Mouse (Mus musculus): ENCODE measurements around the gene Rab26.
A peak's percentile ranks its signal among the peaks of the same experiment; 100 is the strongest.

The Rab26 gene

GRCm38 (mm10) chr17:24534160-24534718, at the start of gene Rab26:
Gene Rab26 (minus strand): TSS chr17:24534210.
- no peak for DNase-seq (ENCODE audit: extremely low read depth, low read depth, low spot score)

DNA sequence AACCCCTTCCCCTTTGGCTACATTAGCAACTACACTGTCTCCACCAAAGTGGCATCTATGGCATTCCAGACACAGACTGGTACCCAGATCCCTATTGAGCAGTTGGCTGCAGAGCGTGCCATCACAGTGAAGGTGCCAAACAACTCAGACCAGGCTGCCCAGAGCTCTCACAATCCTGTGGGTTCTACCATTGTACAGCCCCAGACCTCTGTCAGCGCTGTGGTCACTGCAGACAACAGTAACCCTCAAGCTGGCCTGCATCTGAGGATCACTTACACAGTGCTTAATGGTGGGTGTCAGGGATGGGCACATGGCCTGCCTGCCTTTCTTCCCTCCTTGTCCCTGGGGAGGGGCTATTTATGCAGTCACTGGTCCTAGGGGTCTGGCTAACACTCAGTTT, 46.3 kb upstream of the Rab26 start:
- DNase-seq (ENCODE audit: extremely low read depth, low read depth, low spot score): no peak

DNA sequence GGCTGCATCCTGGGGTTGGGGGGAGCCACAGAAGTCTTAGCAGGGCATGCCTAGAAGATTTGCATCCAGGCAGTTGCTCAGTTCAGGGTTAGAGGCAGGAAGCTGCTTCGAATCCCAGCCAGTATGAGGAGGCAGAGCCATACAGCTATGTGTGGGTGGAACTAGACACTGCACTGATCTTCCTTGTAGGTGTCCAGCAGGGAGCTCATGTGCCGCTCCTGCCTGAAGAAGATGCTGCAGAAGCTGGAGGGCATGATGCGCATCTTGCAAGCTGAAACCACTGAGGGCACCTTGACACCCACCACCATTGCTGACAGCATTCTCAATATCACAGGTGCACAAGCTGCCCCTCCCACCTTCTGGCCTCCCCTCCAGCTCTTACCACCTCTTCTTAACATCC, 45.5 kb upstream of the Rab26 start:
- DNase-seq (ENCODE audit: extremely low read depth, low read depth, low spot score): no peak

GRCm38 (mm10) chr17:24573811-24574210, 39.8 kb upstream of the Rab26 start:
- DNase-seq (ENCODE audit: extremely low read depth, low read depth, low spot score): no peak

GRCm38 (mm10) chr17:24572651-24573245, 38.7 kb upstream of the Rab26 start:
- no peak for DNase-seq (ENCODE audit: extremely low read depth, low read depth, low spot score)

DNA sequence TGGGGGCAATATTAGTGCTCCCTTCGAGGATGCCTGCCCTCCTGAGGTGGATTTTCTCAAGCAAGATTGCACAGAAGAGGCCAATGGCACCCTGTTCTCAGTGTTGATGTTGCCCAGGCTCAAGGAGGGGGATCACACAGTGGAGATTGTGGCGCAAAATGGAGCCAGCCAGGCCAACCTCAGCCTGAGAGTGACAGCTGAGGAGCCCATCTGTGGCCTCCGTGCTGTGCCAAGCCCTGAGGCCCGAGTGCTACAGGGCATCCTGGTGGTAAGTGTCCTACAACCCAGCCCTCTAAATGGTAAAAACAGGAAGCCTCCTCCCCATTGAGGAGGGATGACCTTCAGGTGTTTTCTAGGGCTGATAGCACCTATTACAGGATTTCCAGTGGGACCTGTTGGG, 35.8 kb upstream of the Rab26 start:
- no peak for DNase-seq (ENCODE audit: extremely low read depth, low read depth, low spot score)

- DNase-seq (ENCODE audit: extremely low read depth, low read depth, low spot score): no peak
Measured at GRCm38 (mm10) chr17:24567034-24567779, 33.2 kb upstream of the Rab26 start.

DNA sequence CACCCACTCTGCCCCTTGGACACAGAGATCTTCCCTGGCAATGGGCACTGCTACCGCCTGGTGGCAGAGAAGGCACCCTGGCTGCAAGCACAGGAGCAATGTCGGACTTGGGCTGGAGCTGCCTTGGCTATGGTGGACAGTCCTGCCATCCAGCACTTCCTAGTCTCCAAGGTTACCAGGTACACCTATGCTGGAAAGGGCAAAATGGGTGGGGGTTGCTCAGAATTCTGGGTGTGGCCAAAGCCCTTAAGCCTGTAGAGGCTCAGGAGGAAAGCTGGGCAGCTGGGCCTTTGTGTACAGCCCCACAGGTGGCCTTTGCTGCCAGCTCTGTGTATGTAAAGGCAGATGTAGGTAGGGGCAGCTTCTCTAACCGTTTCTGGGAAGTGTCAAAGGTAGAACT, 31.8 kb upstream of the Rab26 start:
- no peak for DNase-seq (ENCODE audit: extremely low read depth, low read depth, low spot score)

DNA sequence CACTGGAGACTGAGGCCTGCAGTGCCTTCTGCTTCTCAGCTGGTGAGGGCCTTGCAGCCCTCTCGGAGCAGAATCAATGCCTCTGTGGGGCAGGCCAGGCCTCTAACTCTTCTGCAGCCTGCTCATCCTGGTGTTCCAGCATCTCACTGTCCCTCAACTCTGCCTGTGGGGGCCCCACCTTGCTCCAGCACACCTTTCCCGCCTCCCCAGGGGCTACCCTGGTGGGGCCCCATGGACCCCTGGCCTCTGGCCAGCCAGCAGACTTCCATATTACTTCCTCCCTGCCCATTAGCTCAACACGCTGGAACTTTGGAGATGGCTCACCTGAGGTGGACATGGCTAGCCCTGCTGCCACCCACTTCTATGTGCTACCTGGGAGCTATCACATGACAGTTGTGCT, 31.1 kb upstream of the Rab26 start:
- DNase-seq (ENCODE audit: extremely low read depth, low read depth, low spot score): no peak

DNA sequence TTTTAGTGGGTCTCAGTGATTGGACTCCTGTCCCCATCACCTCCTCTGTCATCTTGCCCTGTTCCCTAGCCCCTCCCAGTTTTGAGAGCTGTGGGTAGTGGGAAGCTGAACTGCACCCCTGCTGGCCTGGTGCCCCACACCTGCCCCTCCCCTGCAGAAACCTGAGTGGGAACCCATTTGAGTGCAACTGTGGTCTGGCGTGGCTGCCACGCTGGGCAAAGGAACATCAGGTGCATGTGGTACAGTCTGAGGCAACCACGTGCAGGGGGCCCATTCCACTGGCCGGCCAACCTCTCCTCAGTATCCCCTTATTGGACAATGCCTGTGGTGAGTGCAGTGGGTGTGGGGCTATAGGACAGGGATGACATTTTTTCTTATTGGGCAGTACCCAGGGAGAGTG, 30.4 kb upstream of the Rab26 start:
- no peak for DNase-seq (ENCODE audit: extremely low read depth, low read depth, low spot score)

- DNase-seq (ENCODE audit: extremely low read depth, low read depth, low spot score): no peak
Measured at GRCm38 (mm10) chr17:24563638-24564037, 29.6 kb upstream of the Rab26 start.

DNA sequence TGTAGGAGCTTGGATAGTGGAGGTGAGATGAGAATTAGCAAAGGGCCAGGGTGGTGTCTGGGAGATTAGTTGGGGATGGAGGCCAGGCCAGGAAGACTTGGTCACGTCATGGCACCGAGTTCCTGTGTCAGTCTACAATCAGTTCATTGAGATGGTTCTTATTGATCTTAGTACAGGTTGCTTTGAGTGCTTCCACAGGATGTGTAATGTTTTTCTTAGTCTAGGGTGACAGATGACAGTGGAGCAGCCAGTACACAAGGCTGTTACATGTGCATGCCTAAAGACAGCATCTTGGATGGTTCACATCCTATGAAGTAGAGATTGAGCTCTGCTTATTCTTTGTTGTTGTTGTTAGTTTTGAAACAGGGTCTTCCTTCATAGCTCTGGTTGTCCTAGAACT, 27.6 kb upstream of the Rab26 start:
- DNase-seq (ENCODE audit: extremely low read depth, low read depth, low spot score): no peak

GRCm38 (mm10) chr17:24560301-24561028, 26.5 kb upstream of the Rab26 start:
- no peak for DNase-seq (ENCODE audit: extremely low read depth, low read depth, low spot score)

GRCm38 (mm10) chr17:24559146-24559545, 25.1 kb upstream of the Rab26 start:
- no peak for DNase-seq (ENCODE audit: extremely low read depth, low read depth, low spot score)

DNA sequence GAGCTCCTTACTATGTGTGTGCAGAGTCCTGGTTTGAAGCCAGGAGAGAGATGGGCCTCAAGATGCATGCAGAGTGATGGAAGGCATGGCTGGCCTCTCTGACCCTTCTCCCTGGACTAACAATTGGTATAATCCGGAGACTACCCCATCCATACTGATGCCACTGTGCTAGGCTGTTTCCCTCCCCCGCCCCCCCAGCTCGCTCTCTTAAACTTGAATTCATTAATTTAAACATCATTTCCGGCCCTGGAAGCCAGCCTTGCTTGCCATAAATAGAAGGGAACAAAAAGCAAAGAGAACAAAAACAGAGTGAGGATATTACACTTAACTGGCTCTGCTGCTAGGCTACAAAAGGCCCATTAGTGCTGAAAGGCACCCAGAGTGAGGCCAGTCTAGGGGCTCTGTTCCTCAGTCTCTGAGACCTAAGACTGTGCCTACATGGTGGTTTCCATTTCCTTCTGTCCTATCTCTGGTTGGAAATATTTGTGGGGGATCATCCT, 24.6 kb upstream of the Rab26 start:
- DNase-seq (ENCODE audit: extremely low read depth, low read depth, low spot score): no peak

GRCm38 (mm10) chr17:24557091-24557490, 23.1 kb upstream of the Rab26 start:
- no peak for DNase-seq (ENCODE audit: extremely low read depth, low read depth, low spot score)

- no peak for DNase-seq (ENCODE audit: extremely low read depth, low read depth, low spot score)
Measured at GRCm38 (mm10) chr17:24551050-24551444, 17.0 kb upstream of the Rab26 start.

DNA sequence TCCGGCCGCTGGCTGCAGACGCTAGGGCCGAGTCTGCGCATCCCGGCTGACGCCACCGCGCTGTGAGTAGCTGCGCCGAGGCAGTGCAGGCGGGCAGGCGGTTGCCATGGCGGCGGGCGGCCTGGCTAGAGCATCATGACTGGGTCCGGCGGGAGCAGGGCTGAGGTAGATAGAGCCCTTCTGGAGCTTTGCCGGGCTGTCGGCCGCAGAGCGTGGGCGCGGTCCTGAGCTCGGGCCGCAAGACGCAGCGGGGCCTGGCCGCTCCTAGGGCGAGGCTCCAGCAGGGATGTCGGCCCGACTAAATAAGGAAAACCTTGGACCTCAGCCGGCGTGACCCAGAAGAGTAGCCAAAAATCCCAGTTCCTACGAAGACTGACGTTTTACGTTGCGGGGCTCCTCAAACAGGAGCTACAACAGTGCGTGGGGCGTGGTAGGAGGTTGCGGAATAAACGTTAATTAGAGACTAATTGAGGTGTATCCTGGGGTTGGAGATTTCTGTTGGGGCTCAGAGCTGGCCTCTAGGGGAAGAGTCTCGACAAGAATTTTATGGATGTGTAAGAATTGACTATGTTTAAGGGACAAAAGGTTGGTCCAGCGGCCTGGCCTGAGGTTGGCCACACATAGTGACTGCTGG, 16.5 kb upstream of the Rab26 start:
- DNase-seq (ENCODE audit: extremely low read depth, low read depth, low spot score): no peak

- DNase-seq (ENCODE audit: extremely low read depth, low read depth, low spot score): peak; percentile 92
Measured at GRCm38 (mm10) chr17:24549618-24550415, 15.8 kb upstream of the Rab26 start, which contains the start of gene Pkd1. Gene Pkd1 (plus strand): TSS chr17:24549834.

DNA sequence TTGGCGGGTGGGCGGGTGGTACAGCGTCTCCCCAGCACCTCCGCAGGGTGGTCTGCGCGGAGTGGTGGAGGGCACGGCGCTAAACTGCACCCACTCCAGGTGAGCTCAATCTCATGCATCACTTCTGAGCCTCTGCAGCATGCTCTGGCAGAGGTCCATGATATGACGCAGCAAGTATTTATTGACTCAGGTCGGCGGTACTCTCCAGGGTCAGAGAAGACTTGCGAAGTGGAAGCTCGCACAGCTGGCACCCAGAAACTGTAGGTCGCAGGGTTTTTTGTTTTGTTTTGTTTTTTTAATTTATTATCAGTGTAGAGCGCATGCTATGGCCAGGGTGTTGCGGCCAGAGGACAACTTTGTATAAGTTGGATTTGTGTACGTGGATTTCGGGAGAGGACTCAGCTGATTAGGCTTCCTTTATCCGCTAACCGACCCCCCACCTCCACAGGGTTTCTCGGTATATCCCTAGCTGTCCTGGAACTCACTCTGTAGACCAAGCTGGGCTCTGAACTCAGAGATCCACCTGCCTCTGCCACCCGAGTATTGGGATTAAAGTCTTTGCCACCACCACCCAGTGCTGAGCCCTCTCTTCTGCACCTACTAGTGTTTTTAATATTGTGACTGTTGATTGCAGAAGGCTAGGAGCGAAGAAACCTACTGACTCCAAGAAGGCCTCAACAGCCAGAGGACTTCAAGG, 15.1 kb upstream of the Rab26 start:
- no peak for DNase-seq (ENCODE audit: extremely low read depth, low read depth, low spot score)

Measured in fat pad, adult 2 months (tissue).